Mouse (Mus musculus) cerebellum, adult 2 months (tissue): ENCODE results near the gene Lrrc73. TPM values are rescaled to one million over a fixed set of nuclear protein-coding genes. Genes with fewer than 3 reads are reported as not detected.
A peak's percentile ranks its signal among the peaks of the same experiment; 100 is the strongest.

Experiments used
- DNase-seq, 2 experiments: peaks; one replicate each; pipeline ENCODE4 v3.0.0; 2021
- H3K27ac ChIP-seq: fragments of 200-500 bp; 2 replicates; pipeline ENCODE4 v1.5.1; 2012; ENCODE audit warnings: low read length, control low read depth, inconsistent platforms; ENCODE audit not compliant: insufficient read depth
- H3K27me3 ChIP-seq: fragments of 200-500 bp; 2 replicates; pipeline ENCODE4 v1.6.1; 2012; ENCODE audit warnings: inconsistent platforms, mild to moderate bottlenecking, low read length, moderate library complexity; ENCODE audit not compliant: control insufficient read depth, insufficient read depth
- H3K4me1 ChIP-seq: fragments of 200-500 bp; 2 replicates; pipeline ENCODE4 v1.6.1; 2011; ENCODE audit warnings: low read length; ENCODE audit not compliant: control insufficient read depth, insufficient read depth
- H3K4me3 ChIP-seq: fragments of 200-500 bp; replicated peaks from 2 replicates; pipeline ENCODE3; 2011; ENCODE audit warnings: mild to moderate bottlenecking, low read depth, low read length, control low read depth; ENCODE audit not compliant: insufficient read depth
- CTCF ChIP-seq: fragments of 200-500 bp; IDR thresholded peaks from 2 replicates; pipeline ENCODE4 v1.5.1; 2011; ENCODE audit warnings: low read depth, mild to moderate bottlenecking, control low read depth, low read length, moderate library complexity, borderline replicate concordance; ENCODE audit not compliant: insufficient read depth
- POLR2A ChIP-seq: fragments of 200-500 bp; IDR thresholded peaks from 2 replicates; pipeline ENCODE4 v1.6.1; 2011; ENCODE audit warnings: low read length, control low read depth, borderline replicate concordance; ENCODE audit not compliant: insufficient read depth
- WGBS: fragments of 180-500 bp; shearing (Covaris S2); methylation state at CpG from one replicate; pipeline ENCODE4 v1.1.7; 2018; 5-methylcytosine and 5-hydroxymethylcytosine counted together
- polyA plus RNA-seq: library from polyadenylated mRNA; depleted of rRNA; stranded (reverse); fragments of >200 nt; gene quantifications from 2 replicates; pipeline ENCODE4 v1.2.3, GENCODE M21; 2012

Gene Lrrc73
- polyA plus RNA-seq, 1 experiment = 26.8 TPM

GRCm38 (mm10) chr17:46251174-46251573, 2.2 kb upstream of the Lrrc73 start:
- peak in 1 of 2 experiments; percentile 29 for DNase-seq
- no peak overlapping the region for H3K4me3 ChIP-seq
- H3K4me1 ChIP-seq = peaks cover 19% of the 10 kb centered on the region
- no peaks in the 10 kb centered on the region for H3K27me3 ChIP-seq
- no peak overlapping the region for H3K27ac ChIP-seq
- WGBS = 71% methylated on average over 7 of the region's 7 CpGs
- TF ChIP-seq CTCF (0 out of 2 replicates have a peak, but pooled peaks have one; percentile 13), POLR2A (no peak)

- 52% methylated on average over 14 of the region's 14 CpGs for WGBS
- TF ChIP-seq POLR2A = 0 out of 2 replicates have a peak, but pooled peaks have one; percentile 6
- TF ChIP-seq CTCF = peak; percentile 36; the same call in 1 of the 2 replicates
- Histone ChIP-seq H3K27me3 (no peaks in the 10 kb centered on the region), H3K4me3 (no peak overlapping the region), H3K27ac (no peak overlapping the region), H3K4me1 (peaks cover 14% of the 10 kb centered on the region)
- peak; percentile 31 to 34 for DNase-seq
These were observed 520 bp upstream of the Lrrc73 start for GRCm38 (mm10) chr17:46252571-46253451.

GRCm38 (mm10) chr17:46254106-46254505, 775 bp downstream of the Lrrc73 start:
- H3K27ac ChIP-seq = no peak overlapping the region
- no peaks in the 10 kb centered on the region for H3K27me3 ChIP-seq
- H3K4me1 ChIP-seq = peaks cover 13% of the 10 kb centered on the region
- DNase-seq = peak; percentile 58 to 71
- H3K4me3 ChIP-seq = peak overlapping the region; percentile 74
- WGBS = under 1% methylated on average over 37 of the region's 54 CpGs
- TF ChIP-seq CTCF (no peak), POLR2A (no peak)

GRCm38 (mm10) chr17:46255147-46255546, 1.8 kb downstream of the Lrrc73 start:
- WGBS = 42% methylated on average over 6 of the region's 6 CpGs
- peak in 1 of 2 experiments; percentile 29 for DNase-seq
- Histone ChIP-seq H3K27me3 (no peaks in the 10 kb centered on the region), H3K4me3 (no peak overlapping the region), H3K27ac (no peak overlapping the region), H3K4me1 (peaks cover 10% of the 10 kb centered on the region)
- TF ChIP-seq POLR2A (no peak), CTCF (no peak)

GRCm38 (mm10) chr17:46258279-46259053, 5.1 kb downstream of the Lrrc73 start:
- Histone ChIP-seq H3K4me3 (no peak overlapping the region), H3K4me1 (peaks cover 10% of the 10 kb centered on the region), H3K27me3 (no peaks in the 10 kb centered on the region), H3K27ac (no peak overlapping the region)
- 60% methylated on average over 30 of the region's 30 CpGs for WGBS
- DNase-seq = peak in 1 of 2 experiments; percentile 16
- TF ChIP-seq CTCF (no peak), POLR2A (no peak)

- 85% methylated on average over 17 of the region's 17 CpGs for WGBS
- Histone ChIP-seq H3K4me3 (no peak overlapping the region), H3K4me1 (peaks cover 6% of the 10 kb centered on the region; the same call in 1 of the 2 replicates), H3K27ac (no peak overlapping the region), H3K27me3 (no peaks in the 10 kb centered on the region)
- DNase-seq = no peak
- TF ChIP-seq CTCF (no peak), POLR2A (no peak)
These were observed 6.3 kb downstream of the Lrrc73 start for GRCm38 (mm10) chr17:46259675-46260074.

- WGBS = 73% methylated on average over 5 of the region's 5 CpGs
- no peak overlapping the region for H3K27ac ChIP-seq
These were observed 8.9 kb downstream of the Lrrc73 start for GRCm38 (mm10) chr17:46262201-46262694.

More at GRCm38 (mm10) chr17:46262201-46262694, 8.9 kb downstream of the Lrrc73 start:
- Histone ChIP-seq H3K27me3 (no peaks in the 10 kb centered on the region), H3K4me1 (no peaks in the 10 kb centered on the region), H3K4me3 (no peak overlapping the region)
- TF ChIP-seq POLR2A (no peak), CTCF (no peak)
- no peak for DNase-seq
